Mouse (Mus musculus): ENCODE results near the gene Sash1.

Gene Sash1

GRCm38 (mm10) chr10:8898831-8899511 lies 13.1 kb upstream of the Sash1 start:
- DNase-seq = no peak

DNA sequence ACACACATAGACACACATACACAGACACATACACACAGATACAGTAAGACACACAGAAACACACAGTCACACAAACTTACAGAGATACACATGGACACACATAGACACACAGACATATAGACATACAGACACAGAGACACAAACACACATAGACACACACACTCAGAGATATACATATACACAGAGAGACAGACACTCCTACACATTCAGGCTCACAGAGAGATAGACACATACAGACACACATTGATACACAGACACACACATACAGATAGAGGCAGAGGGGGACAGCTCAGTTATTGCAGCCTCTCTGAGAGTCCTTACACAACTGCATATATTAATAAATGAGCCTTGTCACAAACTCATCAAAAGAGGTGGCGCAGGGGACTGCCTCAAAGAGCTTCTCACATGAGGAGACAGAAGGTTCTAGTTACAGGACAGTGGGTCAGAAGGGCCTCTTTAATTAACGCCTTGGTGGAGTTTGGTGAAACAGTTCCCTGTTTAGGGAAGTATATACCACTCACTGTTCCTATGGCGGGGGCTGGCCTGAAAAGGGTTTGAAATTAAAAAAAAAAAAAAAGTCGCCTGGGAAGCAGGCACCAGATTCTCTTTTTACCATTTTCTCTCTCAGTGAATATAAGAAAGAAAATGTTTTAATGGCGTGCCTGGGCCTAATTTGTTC lies 12.4 kb upstream of the Sash1 start:
- no peak for DNase-seq

- no peak for DNase-seq
These were observed 9.2 kb upstream of the Sash1 start for GRCm38 (mm10) chr10:8894965-8895515.

- DNase-seq = no peak
These were observed 4.6 kb upstream of the Sash1 start for GRCm38 (mm10) chr10:8890511-8890910.

DNA sequence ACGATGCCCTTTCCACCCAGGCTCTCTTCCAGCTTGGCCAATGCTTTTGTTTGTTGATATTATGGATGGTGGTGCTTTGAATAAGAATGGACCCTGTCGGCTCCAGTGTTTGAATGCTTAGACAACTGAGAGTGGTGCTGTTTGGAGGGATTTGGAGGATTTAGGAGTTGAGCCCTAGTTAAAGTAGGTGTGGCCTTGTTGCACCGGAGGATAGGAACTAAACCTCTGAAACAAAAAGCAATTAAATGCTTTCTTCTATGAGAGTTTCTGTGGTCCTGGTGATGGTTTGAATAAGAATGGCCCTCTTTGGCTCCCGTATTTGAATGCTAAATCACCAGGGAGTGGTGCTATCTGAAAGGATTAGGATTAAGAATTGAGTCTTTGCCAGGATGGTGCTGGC lies 3.5 kb upstream of the Sash1 start:
- no peak for DNase-seq

- no peak for DNase-seq
These were observed 621 bp upstream of the Sash1 start for GRCm38 (mm10) chr10:8886528-8886854.

DNA sequence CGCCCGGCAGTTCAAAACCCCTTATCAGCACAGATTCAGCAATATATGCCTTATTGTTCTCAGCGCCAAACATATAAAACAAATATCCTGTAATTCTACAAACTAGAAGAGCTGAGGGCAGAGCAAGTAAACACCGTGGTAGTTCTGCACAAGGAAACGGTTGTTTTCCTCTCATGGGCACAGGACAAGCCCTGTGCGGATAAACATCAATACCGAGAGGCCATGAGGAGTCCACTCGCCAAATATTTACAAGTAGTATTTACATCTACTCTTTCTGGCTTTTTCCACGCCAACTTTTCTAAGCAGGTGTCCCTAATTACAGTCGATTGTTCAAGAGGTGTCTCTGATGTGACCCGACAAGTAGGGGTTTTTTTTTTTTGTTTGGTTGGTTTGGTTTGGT lies 669 bp downstream of the Sash1 start:
- no peak for DNase-seq

GRCm38 (mm10) chr10:8884565-8884964 lies 1.3 kb downstream of the Sash1 start:
- DNase-seq = no peak

- no peak for DNase-seq
These were observed 2.2 kb downstream of the Sash1 start for GRCm38 (mm10) chr10:8883686-8884085.

DNA sequence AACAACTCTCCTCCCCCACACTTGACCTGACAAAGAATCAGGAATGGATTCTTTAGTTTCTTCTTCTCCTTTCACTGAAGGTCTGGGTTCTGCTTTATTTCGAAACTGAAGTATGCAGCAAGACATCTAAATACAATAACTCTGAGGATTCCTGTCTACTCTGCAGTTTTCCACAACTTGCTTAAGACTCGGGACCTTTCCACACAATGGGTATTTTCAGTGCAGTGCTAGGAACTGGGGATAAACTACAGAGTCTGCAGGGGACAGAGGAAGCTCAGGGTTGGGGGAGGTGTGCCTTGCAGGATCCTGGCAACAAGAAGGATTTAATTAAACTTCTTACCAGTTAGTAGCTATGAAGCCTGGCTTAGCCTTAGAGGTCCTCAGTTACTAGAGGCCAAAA lies 4.1 kb downstream of the Sash1 start:
- no peak for DNase-seq

- no peak for DNase-seq
These were observed 4.8 kb downstream of the Sash1 start for GRCm38 (mm10) chr10:8880950-8881675.

DNA sequence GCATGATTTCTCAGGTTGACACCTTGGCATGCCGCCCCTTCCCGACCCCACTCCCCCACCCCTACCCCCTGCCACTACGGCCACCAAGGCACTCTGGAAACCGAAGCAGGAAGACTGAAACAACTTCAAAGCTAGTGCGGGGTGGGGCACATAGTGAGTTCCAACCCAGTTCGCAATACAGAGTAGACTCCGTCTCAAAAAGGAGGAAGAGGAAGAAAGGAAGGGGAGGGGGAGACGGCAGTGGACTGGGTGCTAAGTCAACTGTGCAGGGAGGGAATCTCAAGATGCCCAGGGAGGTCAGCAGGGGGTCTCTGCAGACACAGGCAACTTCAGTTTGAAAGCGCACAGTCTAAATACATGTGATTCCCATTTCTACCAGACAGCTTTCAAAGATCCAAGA lies 7.0 kb downstream of the Sash1 start:
- DNase-seq = no peak

- DNase-seq = no peak
These were observed 7.5 kb downstream of the Sash1 start for GRCm38 (mm10) chr10:8878381-8878780.

DNA sequence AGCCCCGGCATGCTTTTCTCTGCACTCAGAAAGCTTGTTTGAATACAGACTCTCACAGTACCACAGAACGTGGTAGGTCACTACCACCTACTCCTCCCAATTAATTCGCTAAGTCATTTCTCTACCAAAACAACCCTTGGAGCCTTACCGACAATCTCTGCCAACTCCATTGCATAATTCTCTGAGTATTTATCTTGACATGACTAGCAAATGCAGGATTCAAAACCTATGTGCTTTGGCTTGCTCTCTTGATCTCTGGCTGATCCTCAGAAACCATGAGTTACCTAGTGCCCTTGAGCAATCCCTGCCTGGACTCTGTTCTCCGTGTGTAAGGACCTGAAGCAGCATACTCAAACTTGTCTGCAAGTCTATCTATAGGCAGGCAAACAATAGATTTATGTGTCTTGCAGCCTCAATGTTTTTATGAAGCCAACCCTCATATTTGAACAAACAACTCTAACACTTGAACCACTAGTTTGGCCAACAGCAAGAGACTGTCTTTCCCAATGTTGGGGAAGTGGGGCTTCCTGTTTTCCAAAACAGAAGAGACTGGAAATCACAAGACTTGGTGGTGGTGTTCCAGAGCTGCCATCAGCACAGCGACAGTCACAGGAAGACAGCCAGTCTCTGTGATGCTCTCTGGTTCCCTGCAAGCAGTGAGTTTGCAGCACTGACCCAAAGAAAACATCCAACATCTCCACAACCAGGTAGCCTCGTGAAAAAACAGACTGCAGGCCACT lies 12.1 kb downstream of the Sash1 start:
- no peak for DNase-seq

DNA sequence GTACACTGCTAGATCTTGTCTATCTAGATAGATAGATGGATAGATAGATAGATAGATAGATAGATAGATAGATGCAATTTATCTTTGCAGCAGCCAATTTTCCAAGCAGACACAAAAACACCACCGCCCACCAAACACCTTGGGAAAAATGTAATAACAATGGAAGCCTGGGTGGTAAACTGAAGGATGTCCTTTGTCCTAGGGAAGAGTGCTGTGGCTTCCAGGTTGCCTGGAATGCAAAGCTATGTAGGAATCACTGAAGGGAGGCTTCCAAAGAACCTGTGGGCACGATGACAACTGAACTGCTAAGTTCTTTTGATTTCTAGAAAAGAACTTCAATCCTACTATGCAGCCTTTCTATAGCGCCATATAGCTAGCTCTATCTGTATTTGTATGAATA lies 13.1 kb downstream of the Sash1 start:
- DNase-seq = no peak

- no peak for DNase-seq
These were observed 13.9 kb downstream of the Sash1 start for GRCm38 (mm10) chr10:8871935-8872334.

DNA sequence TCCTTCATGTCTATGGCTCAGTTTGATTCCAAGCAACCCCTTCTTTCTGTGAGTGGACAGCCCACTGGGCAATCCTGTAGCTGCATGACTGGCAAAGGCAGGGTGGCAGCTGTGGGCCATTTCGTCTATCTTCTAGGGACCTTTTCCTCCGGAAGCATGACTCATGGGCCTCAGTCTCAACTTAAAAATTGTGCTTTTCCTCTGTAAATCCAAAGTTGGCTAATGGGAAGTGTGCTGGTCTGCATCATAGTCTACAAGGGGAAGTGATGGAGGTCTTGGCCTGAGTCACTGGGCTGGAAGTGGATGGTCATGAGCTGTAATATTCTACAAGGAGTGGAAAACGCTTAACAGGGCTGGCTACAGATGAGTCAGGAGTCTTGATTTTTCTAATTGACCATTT lies 15.5 kb downstream of the Sash1 start:
- no peak for DNase-seq

DNA sequence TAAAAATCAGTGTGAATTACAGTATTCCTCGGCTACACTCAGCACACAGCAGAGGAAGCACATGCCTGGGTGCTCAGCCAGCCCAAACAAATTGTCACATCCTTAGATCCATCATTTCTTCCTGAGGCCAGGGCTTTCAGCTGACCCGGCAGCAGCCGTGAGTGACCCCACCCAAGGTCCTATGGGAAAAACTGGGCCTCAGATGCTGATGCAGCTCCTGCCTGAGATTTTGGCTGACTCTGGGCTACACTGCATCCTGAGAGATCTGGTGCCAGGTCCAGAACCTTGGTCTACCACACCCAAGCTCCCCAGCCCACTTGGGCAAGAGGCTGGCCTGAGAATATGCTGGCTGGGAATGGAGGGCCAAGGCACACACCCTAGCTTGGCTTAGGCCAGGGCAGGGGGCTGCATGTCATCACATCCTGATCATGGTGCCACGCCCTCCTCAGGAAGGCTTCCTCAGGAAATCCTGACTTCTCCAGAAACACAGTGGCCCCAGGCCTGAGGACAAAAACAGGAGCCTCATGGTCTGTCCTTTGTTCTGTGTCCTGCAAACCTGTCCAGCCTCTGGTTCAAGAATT lies 19.7 kb downstream of the Sash1 start:
- DNase-seq = no peak

DNA sequence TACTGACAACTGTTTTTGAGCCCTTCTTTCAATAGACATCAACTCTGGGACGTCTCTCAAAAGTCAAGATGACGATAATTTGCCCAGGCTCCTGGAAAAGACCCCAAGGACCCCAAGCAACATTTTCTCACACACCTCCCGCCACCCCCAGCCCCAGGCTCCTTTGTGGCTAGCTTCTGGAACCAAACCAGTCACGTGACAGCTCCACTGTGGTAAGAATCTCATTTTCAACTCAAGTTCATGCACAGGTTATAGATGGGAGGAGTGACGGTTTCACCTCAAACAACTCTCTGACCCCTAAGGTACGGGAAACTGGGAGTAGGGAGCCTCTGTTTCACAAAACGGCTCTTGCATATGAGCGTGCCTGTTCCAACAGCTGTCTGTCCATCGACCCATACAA lies 25.2 kb downstream of the Sash1 start:
- DNase-seq = no peak

DNA sequence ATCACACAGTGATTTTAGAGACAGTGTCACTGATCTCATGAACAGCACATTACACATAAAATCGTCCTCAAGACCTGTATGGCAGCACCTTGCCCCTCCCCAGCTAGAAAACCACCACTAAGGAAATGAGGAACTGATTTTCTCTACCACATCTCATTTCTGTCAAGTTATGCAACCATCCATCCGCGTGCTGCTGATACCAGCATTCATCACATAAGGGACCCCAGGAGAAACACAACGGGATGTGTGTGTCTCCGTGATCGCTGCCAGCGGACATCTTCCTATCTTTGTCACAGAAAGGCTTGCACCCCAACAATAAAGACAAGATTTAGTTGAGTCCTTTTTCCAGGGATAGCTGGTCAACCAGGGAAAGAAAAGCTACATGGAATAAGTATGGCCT lies 27.2 kb downstream of the Sash1 start:
- DNase-seq = no peak

DNA sequence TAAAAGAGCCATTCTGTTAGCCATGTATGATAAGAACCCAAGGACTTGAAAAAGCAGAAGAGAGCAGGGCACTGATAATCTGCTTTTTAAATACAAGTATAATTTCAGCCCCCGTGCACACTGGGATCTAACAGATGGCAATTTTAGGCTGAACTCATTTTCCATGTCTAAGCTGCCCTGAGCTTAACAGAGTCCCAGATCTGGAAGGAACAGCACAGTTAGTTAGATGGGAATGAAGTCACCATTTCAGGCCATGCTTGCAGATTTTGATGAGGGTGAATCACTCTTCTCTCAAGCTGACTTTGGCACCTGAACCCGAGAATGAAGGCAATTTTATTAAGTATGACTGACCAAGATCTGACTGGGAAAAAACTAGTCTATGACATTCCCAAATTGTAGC lies 28.9 kb downstream of the Sash1 start:
- no peak for DNase-seq

GRCm38 (mm10) chr10:8853326-8853725 lies 32.5 kb downstream of the Sash1 start:
- no peak for DNase-seq

- DNase-seq = no peak
These were observed 34.2 kb downstream of the Sash1 start for GRCm38 (mm10) chr10:8851625-8852024.

All from cerebellum, adult 11 months (tissue).